ENCODE assay signal across 8 mouse cellular contexts in the genomic region with DNA sequence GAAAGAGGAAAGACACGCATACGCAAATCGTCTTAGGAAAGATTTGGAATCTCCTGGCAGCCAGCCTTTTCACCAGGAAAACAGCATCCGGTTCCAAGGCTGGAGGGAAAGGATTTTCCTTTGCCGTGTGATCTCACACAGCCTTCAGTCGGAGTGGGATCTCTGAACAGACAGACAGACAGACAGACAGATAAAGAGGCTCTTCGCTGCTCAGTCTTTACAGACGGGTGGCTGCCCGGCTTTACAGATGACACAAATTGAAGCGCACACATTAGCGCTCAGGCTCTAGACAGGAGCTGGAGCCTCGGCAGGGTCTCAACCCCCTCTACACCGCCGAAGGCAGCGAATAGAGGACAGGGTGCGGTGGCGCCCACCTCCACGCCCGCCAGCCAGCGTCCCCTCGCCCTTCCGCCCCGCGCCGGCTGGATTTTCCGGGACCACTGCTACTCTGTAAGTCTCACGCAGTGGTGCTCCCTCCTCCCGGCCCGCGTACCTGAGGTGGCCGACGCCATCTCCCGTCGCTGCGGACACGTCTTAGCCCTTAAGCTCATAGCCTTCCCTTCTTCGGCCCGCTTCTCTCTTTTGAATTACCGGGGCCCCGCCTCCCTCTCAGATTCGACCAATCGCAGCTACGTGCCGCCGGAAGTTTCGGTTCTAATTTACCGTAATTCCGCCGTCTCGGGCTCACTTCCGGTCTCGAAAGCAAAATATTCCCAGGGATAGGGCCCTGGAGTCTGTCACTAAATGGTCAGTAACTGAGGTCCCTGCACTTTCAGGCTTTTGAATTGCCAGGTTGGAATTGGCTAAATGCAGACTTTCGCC. TPM values are rescaled to one million over a fixed set of nuclear protein-coding genes. Genes with fewer than 3 reads are reported as not detected.
DNase-seq lines count a peak whose midpoint lies in the region; ATAC-seq and TF ChIP-seq lines count a peak whose summit lies in the region.

Kif22 (minus strand) TSS at position 621 of the 822 bp plus-strand sequence.

- DNase-seq in layer of hippocampus, adult 11-12 months (ENCODE audit: low spot score), result peak; percentile 88
- DNase-seq in layer of hippocampus, adult 9-10 months (ENCODE audit: low spot score), result no peak
- DNase-seq in embryo, embryonic 11.5 days (ENCODE audit: low read depth, low spot score), result peak; percentile 81
- DNase-seq in gastrocnemius, postnatal 36 days, result peak; percentile 85 to 90
- DNase-seq in limb, embryonic 11.5 days (ENCODE audit: low spot score), result peak; percentile 90

- peaks cover 10% of the 10 kb centered on the region; the same call in 1 of the 2 replicates for H3K4me1 ChIP-seq in intestine, embryonic 15.5 days (replicated peaks)
- 0 out of 2 replicates have a peak, but pooled peaks cover 10% of the 10 kb centered on the region for H3K4me1 ChIP-seq in limb, embryonic 11.5 days (ENCODE audit: control insufficient read depth, insufficient read depth, low read length)
- H3K4me1 ChIP-seq in midbrain, embryonic 13.5 days (replicated peaks), result peaks cover 21% of the 10 kb centered on the region
- H3K4me1 ChIP-seq in small intestine, adult 2 months (ENCODE audit: control insufficient read depth, insufficient read depth, insufficient read length, low read length), result peaks cover 2% of the 10 kb centered on the region; the same call in 1 of the 2 replicates

- H3K4me3 ChIP-seq in intestine, embryonic 15.5 days (replicated peaks), result peak within 1 kb of the TSS; percentile 97
- H3K4me3 ChIP-seq in limb, embryonic 11.5 days (ENCODE audit: low read depth, low read length), result peak within 1 kb of the TSS; percentile 92
- H3K4me3 ChIP-seq in midbrain, embryonic 13.5 days (replicated peaks), result peak within 1 kb of the TSS; percentile 80
- H3K4me3 ChIP-seq in small intestine, adult 2 months (ENCODE audit: low read depth, low read length), result peak within 1 kb of the TSS; percentile 72

- H3K27ac ChIP-seq in intestine, embryonic 15.5 days, result peak within 1 kb of the TSS; percentile 74
- peak within 1 kb of the TSS; percentile 50; the same call in 1 of the 2 replicates for H3K27ac ChIP-seq in limb, embryonic 11.5 days (replicated peaks; ENCODE audit: low read depth, low read length)
- H3K27ac ChIP-seq in midbrain, embryonic 13.5 days, result peak within 1 kb of the TSS; percentile 71
- no peak within 1 kb of the TSS for H3K27ac ChIP-seq in small intestine, adult 2 months (ENCODE audit: insufficient read depth, low read depth, low read length)

- no peaks in the 10 kb centered on the region for H3K27me3 ChIP-seq in intestine, embryonic 15.5 days (replicated peaks)
- H3K27me3 ChIP-seq in limb, embryonic 11.5 days (ENCODE audit: control insufficient read depth, insufficient read depth, low read length), result no peaks in the 10 kb centered on the region
- no peaks in the 10 kb centered on the region for H3K27me3 ChIP-seq in midbrain, embryonic 13.5 days
- H3K27me3 ChIP-seq in small intestine, adult 2 months (ENCODE audit: control insufficient read depth, insufficient read depth, low read length), result no peaks in the 10 kb centered on the region

- no peak for TF ChIP-seq CTCF in small intestine, adult 2 months (IDR thresholded peaks at IDR 0.05; ENCODE audit: extremely low read depth, insufficient read length, insufficient replicate concordance, low read depth, low read length)

- peak within 1 kb of the TSS; percentile 85 for H3K9ac ChIP-seq in intestine, embryonic 15.5 days
- H3K9ac ChIP-seq in limb, embryonic 11.5 days (ENCODE audit: low read length), result peak within 1 kb of the TSS; percentile 84
- H3K9ac ChIP-seq in midbrain, embryonic 13.5 days (replicated peaks), result peak within 1 kb of the TSS; percentile 82

- H3K36me3 ChIP-seq in intestine, embryonic 15.5 days, result no peaks in the 10 kb centered on the region
- peaks cover 3% of the 10 kb centered on the region; the same call in 1 of the 2 replicates for H3K36me3 ChIP-seq in limb, embryonic 11.5 days (ENCODE audit: control insufficient read depth, insufficient read depth, low read length)
- peaks cover 4% of the 10 kb centered on the region; the same call in 1 of the 2 replicates for H3K36me3 ChIP-seq in midbrain, embryonic 13.5 days
- no peaks in the 10 kb centered on the region; the same call in 1 of the 2 replicates for H3K36me3 ChIP-seq in small intestine, adult 2 months (ENCODE audit: control insufficient read depth, insufficient read depth, low read length)

- H3K9me3 ChIP-seq in intestine, embryonic 15.5 days, result no peaks in the 10 kb centered on the region
- no peaks in the 10 kb centered on the region for H3K9me3 ChIP-seq in limb, embryonic 11.5 days (ENCODE audit: control insufficient read depth, low read length)
- H3K9me3 ChIP-seq in midbrain, embryonic 13.5 days, result no peaks in the 10 kb centered on the region

- ATAC-seq in intestine, embryonic 15.5 days, result peak; percentile 94
- peak; percentile 80; the same call in 1 of the 2 replicates for ATAC-seq in limb, embryonic 11.5 days (ENCODE audit: insufficient number of reproducible peaks, low FRiP score, low TSS enrichment, low read depth)
- ATAC-seq in midbrain, embryonic 13.5 days, result peak; percentile 91

- intact Hi-C loops in gastrocnemius, postnatal 36 days (cut with DNase I), result no loop called here

- no peak for TF ChIP-seq POLR2A in small intestine, adult 2 months (IDR thresholded peaks at IDR 0.05; ENCODE audit: low read depth, low read length)

- WGBS in intestine, embryonic 15.5 days, result under 1% methylated on average over 53 of the region's 53 CpGs
- WGBS in limb, embryonic 11.5 days, result under 1% methylated on average over 53 of the region's 53 CpGs
- under 1% methylated on average over 53 of the region's 53 CpGs for WGBS in midbrain, embryonic 13.5 days
- WGBS in small intestine, adult 2 months, result under 1% methylated on average over 53 of the region's 53 CpGs

- H3K4me2 ChIP-seq in intestine, embryonic 15.5 days (replicated peaks), result peak within 1 kb of the TSS; percentile 80
- H3K4me2 ChIP-seq in limb, embryonic 11.5 days (ENCODE audit: low read depth, severe bottlenecking), result peak within 1 kb of the TSS; percentile 79
- H3K4me2 ChIP-seq in midbrain, embryonic 13.5 days (replicated peaks), result peak within 1 kb of the TSS; percentile 92

RNA-seq across cellular contexts. Expression of gene Kif22, which starts in this region (rescaled TPM):
- 1 to 10 TPM in 1 of 2 experiments, under 1 TPM in 1; 0.79 to 1.4 TPM for total RNA-seq in gastrocnemius, postnatal 36 days (2021)
- 101 and 107 TPM in 2 replicates for polyA plus RNA-seq in intestine, embryonic 15.5 days (2015; fragmentation: Nextera tagmentation; extraction: Ambion mirVana)
- 196 and 199 TPM in 2 replicates for polyA plus RNA-seq in limb, embryonic 11.5 days (2014; fragmentation: Nextera tagmentation; extraction: Ambion mirVana)
- polyA plus RNA-seq in midbrain, embryonic 13.5 days (2015; fragmentation: Nextera tagmentation; extraction: Ambion mirVana), result 57.5 and 61.0 TPM in 2 replicates
- polyA plus RNA-seq in small intestine, adult 2 months (2012; rRNA removed), result 3.7 and 5.8 TPM in 2 replicates
